Mouse (Mus musculus): ENCODE results near the gene Dock8. TPM values are rescaled to one million over a fixed set of nuclear protein-coding genes. Genes with fewer than 3 reads are reported as not detected.

Gene Dock8
- total and polyA plus RNA-seq, 3 experiments: 16.1 to 30.1 TPM; not detected in 1

- H3K9ac ChIP-seq (ENCODE audit: control insufficient read depth, low read depth, low read length, poor library complexity, severe bottlenecking): no peak overlapping the region
- DNase-seq (ENCODE audit: low read depth, low spot score): peak; percentile 25
- TF ChIP-seq MAX (IDR thresholded peaks at IDR 0.05; ENCODE audit: low read length) (no peak), E2F4 (IDR thresholded peaks at IDR 0.05; ENCODE audit: borderline replicate concordance, low read depth, low read length) (no peak), MAFK (IDR thresholded peaks at IDR 0.05; ENCODE audit: borderline replicate concordance, low read depth, low read length) (no peak), ZKSCAN1 (IDR thresholded peaks at IDR 0.05; ENCODE audit: low read depth, low read length) (no peak), MAZ (IDR thresholded peaks at IDR 0.05; ENCODE audit: low read depth, low read length) (no peak), MXI1 (IDR thresholded peaks at IDR 0.05; ENCODE audit: low read depth, low read length) (no peak), POLR2A (IDR thresholded peaks at IDR 0.05; ENCODE audit: control insufficient read depth in 1 of 2, insufficient read depth in 1 of 2, low read depth in 1 of 2, low read length in 2 of 2, poor library complexity in 1 of 2) (no peak), MYC (IDR thresholded peaks at IDR 0.05; ENCODE audit: low read depth, low read length) (no peak), EP300 (IDR thresholded peaks at IDR 0.05; ENCODE audit: low read depth in 1 of 2, low read length in 2 of 2) (no peak), GABPA (IDR thresholded peaks at IDR 0.05; ENCODE audit: low read depth, low read length) (no peak), TAL1 (IDR thresholded peaks at IDR 0.05; ENCODE audit: low read length) (no peak), POLR2AphosphoS2 (IDR thresholded peaks at IDR 0.05; ENCODE audit: low read length) (no peak), NELFE (IDR thresholded peaks at IDR 0.05; ENCODE audit: low read depth, low read length) (no peak), UBTF (IDR thresholded peaks at IDR 0.05; ENCODE audit: borderline replicate concordance, insufficient read depth, low read depth, low read length) (no peak), ZMIZ1 (IDR thresholded peaks at IDR 0.05; ENCODE audit: low read depth, low read length) (no peak), SMC3 (IDR thresholded peaks at IDR 0.05; ENCODE audit: low read depth, low read length) (no peak), ELF1 (IDR thresholded peaks at IDR 0.05; ENCODE audit: low read depth, low read length) (no peak)
- no peak overlapping the region for H3K27ac ChIP-seq (ENCODE audit: control insufficient read depth, low read depth, low read length)
- peaks cover 0 to 5% of the 10 kb centered on the region in 2 experiments; a peak in 2 of 4 replicates for H3K36me3 ChIP-seq (ENCODE audit: control insufficient read depth in 1 of 2, insufficient read depth in 2 of 2, low read length in 2 of 2)
- no peaks in the 10 kb centered on the region for H3K79me2 ChIP-seq (ENCODE audit: control insufficient read depth, insufficient read depth, low read length, poor library complexity)
- no peaks in the 10 kb centered on the region for H3K27me3 ChIP-seq (ENCODE audit: control insufficient read depth in 1 of 2, insufficient read depth in 2 of 2, low read length in 2 of 2)
- H3K4me1 ChIP-seq (ENCODE audit: control insufficient read depth in 1 of 2, insufficient read depth in 2 of 2, low read length in 2 of 2): no peaks in the 10 kb centered on the region
- H3K9me3 ChIP-seq (replicated peaks; ENCODE audit: insufficient read depth, low read length): no peaks in the 10 kb centered on the region
- no peak overlapping the region for H3K4me3 ChIP-seq (ENCODE audit: control insufficient read depth in 1 of 2, insufficient read depth in 1 of 2, low read depth in 2 of 2, low read length in 2 of 2)
Measured at GRCm38 (mm10) chr19:25072521-25072920, 73.2 kb downstream of the Dock8 start.

DNA sequence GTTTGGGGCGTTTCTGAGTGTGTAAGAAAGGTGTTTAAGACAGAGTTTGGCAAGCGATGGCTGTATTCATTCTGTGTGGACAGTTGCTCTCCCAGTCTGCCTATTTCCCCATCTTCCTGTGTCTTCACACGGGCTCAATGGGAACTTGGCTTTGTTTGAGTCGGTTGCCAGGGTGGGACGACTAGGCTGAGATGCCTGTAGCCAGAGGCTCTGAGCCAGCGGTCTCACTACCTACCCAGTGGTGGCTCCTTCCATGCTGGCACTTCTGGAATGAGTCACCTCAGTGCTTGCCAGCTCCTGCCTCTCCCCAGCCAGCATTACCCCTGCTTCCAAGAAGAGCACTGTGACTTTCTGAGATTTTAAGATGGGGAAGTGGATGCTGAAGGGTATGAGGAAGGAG is 75.4 kb downstream of the Dock8 start:
- Histone ChIP-seq H3K36me3 (ENCODE audit: control insufficient read depth in 1 of 2, insufficient read depth in 2 of 2, low read length in 2 of 2) (peaks cover 0 to 16% of the 10 kb centered on the region in 2 experiments; a peak in 3 of 4 replicates), H3K79me2 (ENCODE audit: control insufficient read depth, insufficient read depth, low read length, poor library complexity) (no peaks in the 10 kb centered on the region)
- no peak for DNase-seq (ENCODE audit: low read depth, low spot score)

More for the DNA sequence above, 75.4 kb downstream of the Dock8 start:
- TF ChIP-seq USF1 (IDR thresholded peaks at IDR 0.05; ENCODE audit: low read depth, low read length) (no peak), POLR2AphosphoS2 (IDR thresholded peaks at IDR 0.05; ENCODE audit: low read length) (no peak), MEF2A (IDR thresholded peaks at IDR 0.05; ENCODE audit: extremely low read depth, insufficient replicate concordance, low read depth, low read length, poor library complexity, severe bottlenecking) (no peak), UBTF (IDR thresholded peaks at IDR 0.05; ENCODE audit: borderline replicate concordance, insufficient read depth, low read depth, low read length) (no peak), ZC3H11A (IDR thresholded peaks at IDR 0.05; ENCODE audit: low read depth, low read length) (no peak), POLR2A (IDR thresholded peaks at IDR 0.05; ENCODE audit: control insufficient read depth in 1 of 2, insufficient read depth in 1 of 2, low read depth in 1 of 2, low read length in 2 of 2, poor library complexity in 1 of 2) (no peak), E2F4 (IDR thresholded peaks at IDR 0.05; ENCODE audit: borderline replicate concordance, low read depth, low read length) (no peak), USF2 (IDR thresholded peaks at IDR 0.05; ENCODE audit: borderline replicate concordance in 1 of 2, insufficient read depth in 1 of 2, low read depth in 1 of 2, low read length in 2 of 2) (no peak), SMC3 (IDR thresholded peaks at IDR 0.05; ENCODE audit: low read depth, low read length) (no peak), NELFE (IDR thresholded peaks at IDR 0.05; ENCODE audit: low read depth, low read length) (no peak), NRF1 (IDR thresholded peaks at IDR 0.05; ENCODE audit: insufficient read depth, low read depth, low read length, poor library complexity, severe bottlenecking) (no peak), CHD1 (IDR thresholded peaks at IDR 0.05; ENCODE audit: low read depth, low read length) (no peak), MAX (IDR thresholded peaks at IDR 0.05; ENCODE audit: low read length) (no peak), ZNF384 (IDR thresholded peaks at IDR 0.05; ENCODE audit: low read depth, low read length) (no peak), KAT2A (conservative IDR thresholded peaks at IDR 0.05; ENCODE audit: low read depth, low read length) (no peak)
- Histone ChIP-seq H3K4me3 (ENCODE audit: control insufficient read depth in 1 of 2, insufficient read depth in 1 of 2, low read depth in 2 of 2, low read length in 2 of 2) (no peak overlapping the region), H3K4me1 (ENCODE audit: control insufficient read depth in 1 of 2, insufficient read depth in 2 of 2, low read length in 2 of 2) (no peaks in the 10 kb centered on the region), H3K9me3 (replicated peaks; ENCODE audit: insufficient read depth, low read length) (no peaks in the 10 kb centered on the region), H3K27me3 (ENCODE audit: control insufficient read depth in 1 of 2, insufficient read depth in 2 of 2, low read length in 2 of 2) (no peaks in the 10 kb centered on the region), H3K9ac (ENCODE audit: control insufficient read depth, low read depth, low read length, poor library complexity, severe bottlenecking) (no peak overlapping the region), H3K27ac (ENCODE audit: control insufficient read depth, low read depth, low read length) (no peak overlapping the region)

All from MEL (cell line).